Mouse (Mus musculus) layer of hippocampus, adult 18-20 months (tissue): ENCODE measurements around the gene Manbal. TPM values are rescaled to one million over a fixed set of nuclear protein-coding genes. Genes with fewer than 3 reads are reported as not detected.

Source experiments
- DNase-seq, 2 experiments: peaks; one replicate each; pipeline ENCODE4 v3.0.0; 2022; ENCODE audit warnings: low spot score in 2 of 2
- total RNA-seq, 2 experiments: library from RNA; stranded (reverse); gene quantifications; 2 replicates each; pipeline ENCODE4 v1.2.3; 2021

The Manbal gene
- total RNA-seq, 2 experiments from 2014 or later: 55.5 to 57.0 TPM

DNA sequence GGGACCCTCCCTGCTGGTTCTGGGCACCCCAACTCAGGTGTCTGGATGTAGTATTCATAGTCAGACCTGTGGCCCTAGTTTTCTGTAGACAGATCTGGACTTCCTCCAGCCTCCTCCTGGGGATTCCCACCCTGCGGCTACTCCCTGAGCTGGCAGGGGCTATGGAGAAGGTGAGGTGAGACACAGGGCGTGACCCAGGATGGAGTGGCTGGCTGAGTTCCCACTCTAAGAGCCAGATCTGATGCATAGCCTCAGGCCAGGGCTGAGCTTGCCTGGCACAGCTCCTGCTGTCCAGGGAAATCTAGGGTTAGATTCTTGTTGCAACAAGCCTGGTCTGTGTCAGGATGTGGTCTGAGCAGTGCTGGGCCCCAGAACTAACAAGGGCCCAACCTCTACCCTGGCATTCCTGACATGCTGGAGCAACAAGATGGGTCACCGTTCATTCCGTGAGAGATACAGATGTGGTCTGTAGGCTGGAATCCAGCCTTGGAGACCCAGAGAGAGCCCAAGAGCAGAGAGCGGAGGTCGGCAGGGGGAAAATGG lies 43.8 kb downstream of the Manbal start:
- no peak for DNase-seq

DNA sequence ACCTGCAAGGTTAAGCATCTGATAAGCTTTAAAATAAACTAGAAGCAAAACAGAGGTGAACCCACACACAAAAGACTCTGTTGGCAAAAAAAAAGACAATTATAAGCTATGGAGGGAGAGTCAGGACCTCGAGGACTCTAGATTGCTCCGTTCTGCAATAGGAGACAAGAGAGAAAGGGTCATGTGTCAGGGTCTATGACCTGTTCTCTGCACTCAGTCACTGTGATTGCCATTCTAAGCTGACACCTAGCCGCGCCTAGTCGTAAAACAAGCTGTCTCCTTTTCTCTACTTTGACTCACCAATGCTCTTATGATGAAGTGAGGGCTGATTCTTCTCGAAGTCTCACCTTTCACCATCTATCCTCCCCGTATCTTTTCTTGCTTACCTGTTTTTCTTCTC lies 45.1 kb downstream of the Manbal start:
- no peak for DNase-seq

DNA sequence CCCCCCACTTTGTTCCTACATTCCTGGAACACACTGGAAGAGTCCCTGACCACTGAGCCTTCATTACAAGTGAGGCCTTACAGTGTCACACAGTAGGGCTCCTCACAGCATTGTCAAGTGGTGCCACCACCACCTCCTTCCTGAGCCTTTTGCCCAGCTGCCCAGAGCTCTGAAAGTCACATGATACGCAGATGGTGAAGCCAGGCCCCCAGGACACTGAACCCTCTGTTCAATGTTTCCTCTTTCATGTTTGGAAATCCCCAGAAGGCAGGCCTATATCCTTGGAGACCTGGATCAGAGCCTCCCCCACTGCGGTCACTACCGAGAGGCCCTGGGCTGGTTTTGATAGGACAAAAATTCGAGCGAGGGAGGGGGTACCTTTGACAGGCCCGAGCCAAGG lies 49.8 kb downstream of the Manbal start:
- no peak for DNase-seq

DNA sequence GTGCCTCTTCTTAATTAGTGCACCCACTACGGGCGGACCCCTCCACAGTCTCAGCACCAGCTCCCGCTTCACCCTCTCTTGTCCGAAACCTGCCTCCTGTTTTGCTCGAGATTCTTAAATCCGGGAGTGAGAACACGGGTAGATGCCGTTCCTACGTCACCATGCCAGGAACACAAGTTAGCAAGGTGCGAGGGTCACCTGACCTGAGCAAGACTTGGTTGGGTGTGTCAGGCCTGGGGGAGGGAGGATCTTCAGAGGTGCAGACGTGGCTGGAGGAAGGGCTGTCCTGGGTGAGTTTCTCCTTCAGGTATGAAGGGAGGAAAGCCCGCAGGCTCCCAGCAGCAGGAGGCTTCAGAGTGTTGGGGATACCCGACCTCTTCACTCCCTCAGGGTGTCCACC lies 50.8 kb downstream of the Manbal start, which contains the start of gene Src:
Gene Src (plus strand): TSS at position 239 of the 400 bp plus-strand sequence.
- no peak for DNase-seq

GRCm38 (mm10) chr2:157418609-157419071 lies 51.2 kb downstream of the Manbal start:
- no peak for DNase-seq

DNA sequence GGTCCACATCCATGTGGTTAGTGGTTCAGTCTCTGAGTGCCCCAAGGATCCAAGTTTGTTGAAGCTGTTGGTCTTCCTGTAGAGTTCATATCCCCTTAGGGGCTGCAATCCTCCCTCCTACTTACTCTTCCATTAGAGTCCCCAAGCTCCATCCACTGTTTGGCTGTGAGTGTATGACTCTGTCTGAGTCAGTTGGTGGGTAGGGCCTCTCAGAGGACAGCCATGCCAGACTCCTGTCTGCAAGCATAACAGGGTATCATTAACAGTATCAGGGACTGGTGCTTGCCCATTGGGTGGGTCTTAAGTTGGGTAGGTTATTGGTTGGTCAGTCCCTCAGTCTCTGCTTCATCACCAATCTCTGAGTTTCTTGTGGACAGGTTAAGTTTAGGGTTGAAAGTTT lies 52.1 kb downstream of the Manbal start:
- no peak for DNase-seq

GRCm38 (mm10) chr2:157420404-157420803 lies 53.0 kb downstream of the Manbal start:
- DNase-seq: no peak

DNA sequence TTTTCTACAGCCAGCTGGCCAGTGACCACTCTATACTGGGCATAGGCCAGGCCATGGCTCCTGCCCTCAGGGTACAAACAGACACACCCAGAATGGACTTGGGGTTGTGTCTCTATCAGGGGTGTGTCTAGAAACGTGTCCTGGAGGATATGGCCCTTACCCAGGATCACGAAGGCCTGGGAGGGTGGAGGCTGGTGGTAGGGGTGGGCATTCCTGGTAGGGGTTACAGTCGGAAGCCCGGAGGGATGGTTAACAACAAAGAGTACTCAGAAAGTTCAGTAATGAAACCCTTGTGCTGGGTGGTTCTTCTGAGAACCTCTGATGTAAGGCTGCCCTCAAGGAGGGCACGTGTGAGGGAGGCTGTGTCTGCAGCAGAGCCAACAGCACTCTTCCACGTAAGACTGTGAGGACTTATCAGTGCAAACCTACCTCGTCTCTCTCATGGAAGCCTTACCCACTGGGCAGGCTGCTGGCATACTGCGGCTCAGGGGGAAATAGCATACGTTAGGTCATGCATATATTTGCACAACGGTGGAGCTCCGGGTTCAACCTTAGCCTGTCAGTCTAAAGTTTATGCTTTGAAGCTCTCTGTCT lies 54.8 kb downstream of the Manbal start:
- DNase-seq: no peak

- DNase-seq: no peak
Observed at GRCm38 (mm10) chr2:157422854-157423705, 55.7 kb downstream of the Manbal start.

GRCm38 (mm10) chr2:157423706-157424125 lies 56.3 kb downstream of the Manbal start:
- no peak for DNase-seq

GRCm38 (mm10) chr2:157424126-157424903 lies 56.9 kb downstream of the Manbal start:
- no peak for DNase-seq

DNA sequence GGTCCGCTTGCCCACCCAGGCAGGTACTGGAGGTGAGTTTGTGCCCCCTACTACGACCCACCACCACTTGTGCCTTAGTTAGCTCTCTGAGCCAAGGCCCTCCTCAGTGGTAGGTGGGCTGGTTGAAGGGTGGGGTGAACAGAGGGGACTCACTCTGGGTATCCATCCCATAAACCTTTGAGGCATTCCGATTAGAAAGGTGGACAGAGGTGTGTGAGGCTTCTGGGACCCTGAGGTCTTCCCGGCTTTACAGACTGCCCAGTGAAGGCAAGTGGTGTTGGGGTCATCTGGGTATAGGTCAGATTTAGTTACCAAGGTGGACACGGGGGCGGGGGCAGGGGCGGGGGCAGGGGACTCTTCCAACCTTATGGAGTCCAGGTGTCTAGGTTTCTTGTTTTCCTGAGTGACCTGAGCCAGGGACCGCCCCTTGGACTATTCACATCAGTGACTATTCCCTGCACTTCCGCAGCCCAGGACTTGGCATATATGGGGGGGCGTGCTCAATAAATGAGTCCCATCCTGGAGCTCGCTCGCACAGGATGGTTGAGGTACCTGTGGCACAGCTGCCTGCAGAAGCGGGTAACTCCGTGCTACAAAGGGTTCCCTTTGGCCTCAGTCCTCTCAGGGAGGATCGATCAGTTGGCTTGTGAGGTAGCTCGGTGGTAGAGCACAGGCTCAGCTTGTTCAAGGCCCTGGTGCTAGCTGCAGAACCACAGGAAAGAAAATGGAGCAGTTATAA lies 57.7 kb downstream of the Manbal start:
- DNase-seq: no peak

DNA sequence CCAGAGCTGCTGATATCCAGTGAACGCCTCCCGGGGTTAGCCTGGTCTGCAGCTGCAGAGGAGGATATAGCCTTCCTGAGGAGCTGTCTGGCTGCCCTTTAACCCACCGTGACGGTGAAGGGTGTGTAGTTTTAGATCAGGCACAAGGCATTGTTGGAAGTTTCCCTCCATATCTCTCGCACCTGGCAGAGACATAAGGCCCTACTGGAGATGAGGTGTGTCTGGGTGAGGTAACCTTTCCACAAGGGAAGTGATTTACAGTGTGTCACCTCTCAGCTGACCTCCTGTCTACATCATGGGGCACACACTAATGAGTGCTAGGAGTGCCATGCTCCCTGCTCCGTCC lies 58.2 kb downstream of the Manbal start:
- DNase-seq: no peak

GRCm38 (mm10) chr2:157426171-157426570 lies 58.8 kb downstream of the Manbal start:
- DNase-seq: no peak

DNA sequence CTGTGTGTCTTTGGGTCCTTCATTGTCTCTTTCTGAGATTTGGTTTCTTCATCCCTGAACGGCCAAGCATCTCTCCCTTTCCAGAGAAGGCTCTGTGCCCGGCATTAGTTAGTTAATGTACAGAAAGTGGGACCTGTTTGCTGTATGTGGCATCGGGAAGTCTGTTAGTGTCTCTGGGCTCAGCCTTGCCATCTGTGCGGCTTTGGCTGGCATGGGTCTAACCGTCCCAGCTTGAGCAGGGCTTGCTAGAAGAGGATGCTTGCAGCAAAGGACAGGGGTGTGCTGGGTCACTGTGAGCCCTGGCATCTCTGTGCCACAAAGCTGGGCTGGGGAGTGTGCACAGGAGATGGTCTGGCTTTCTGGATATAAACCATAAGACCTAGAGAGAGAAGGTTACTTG lies 59.8 kb downstream of the Manbal start:
- no peak for DNase-seq

GRCm38 (mm10) chr2:157428351-157429139 lies 61.2 kb downstream of the Manbal start:
- DNase-seq: no peak

GRCm38 (mm10) chr2:157429735-157430134 lies 62.3 kb downstream of the Manbal start:
- DNase-seq: no peak

- no peak for DNase-seq
Observed at GRCm38 (mm10) chr2:157430667-157431429, 63.5 kb downstream of the Manbal start.

- DNase-seq: no peak
Observed at GRCm38 (mm10) chr2:157431912-157432311, 64.5 kb downstream of the Manbal start.
